Mouse (Mus musculus): ENCODE measurements at regions not wholly inside any gene's neighbourhood (a gene's known extent, or its start where the extent isn't known, plus 50 kb on each side); places are given as distances from the start of the nearest gene placed in this dataset.

DNA sequence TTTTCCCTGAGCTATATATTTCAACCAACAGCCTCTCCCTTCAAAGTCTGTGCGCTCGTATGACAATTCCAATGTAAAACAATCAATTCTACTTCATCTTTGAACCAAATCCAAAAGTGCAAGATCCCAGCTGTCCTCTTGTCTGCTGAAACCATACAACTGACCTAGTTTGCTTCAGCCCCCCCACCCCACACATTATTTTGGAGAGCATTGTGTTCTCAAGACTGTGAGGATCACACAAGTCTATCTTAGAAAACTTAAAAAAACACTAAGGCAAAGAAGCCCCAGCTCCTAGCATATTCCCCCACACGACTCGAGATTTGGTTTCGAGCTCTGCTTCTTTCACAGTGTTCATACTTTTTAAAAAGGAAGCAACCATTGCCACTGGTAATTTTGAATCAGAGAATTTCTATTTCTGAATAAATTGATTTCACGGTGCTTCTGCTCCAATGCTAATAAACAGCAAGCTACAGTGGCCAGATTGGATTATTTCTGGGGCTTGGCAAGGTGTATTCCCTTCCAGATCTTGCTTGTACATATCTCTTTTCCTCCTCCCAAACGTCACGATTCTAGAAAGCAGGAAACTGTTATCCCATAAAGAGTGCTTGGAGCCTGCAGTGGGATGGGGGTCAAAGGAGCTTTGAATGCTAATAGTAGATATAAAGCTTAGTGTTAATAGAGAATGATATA, 744.7 kb downstream of the Stpg2 start:
- TF ChIP-seq POLR2A (IDR thresholded peaks at IDR 0.05; ENCODE audit: insufficient read depth, low read depth, low read length) (no peak), EP300 (IDR thresholded peaks at IDR 0.05; ENCODE audit: insufficient read depth, low read depth, low read length) (no peak)
